Mouse (Mus musculus) liver, embryonic 14.5 days (tissue): Measurements from ENCODE around the gene Alox8.

Experiments
- CTCF ChIP-seq: IDR thresholded peaks from 2 replicates; pipeline ENCODE4 v1.5.1; 2016; ENCODE audit warnings: antibody characterized with exemption, low read depth, control low read depth
- EP300 ChIP-seq: IDR thresholded peaks from 2 replicates; pipeline ENCODE4 v1.6.1; 2016; ENCODE audit warnings: antibody characterized with exemption, low read depth

DNA sequence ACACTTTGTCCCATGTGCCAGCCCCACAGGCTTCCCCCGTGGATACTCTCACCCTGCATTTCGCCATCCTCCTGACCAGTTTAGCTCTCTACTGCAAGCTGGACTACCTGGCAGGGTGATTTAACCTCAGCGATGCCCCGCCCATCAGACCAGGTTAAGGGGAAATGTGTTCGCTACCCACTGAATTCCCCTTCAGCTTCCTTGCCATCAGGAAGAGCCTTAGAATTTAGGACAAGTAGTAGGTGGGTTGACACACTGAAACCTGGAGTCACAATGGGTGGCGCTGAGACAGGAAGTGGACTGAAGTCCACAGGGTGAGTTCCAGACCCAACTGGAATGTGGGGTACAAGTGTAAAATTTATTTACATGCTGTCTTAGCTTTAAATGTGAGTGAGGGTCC lies at the start of gene Alox8:
- TF ChIP-seq CTCF (no peak), EP300 (no peak)
